Mouse (Mus musculus) ES-E14 (cell line): ENCODE results near the gene Scd1. TPM values are rescaled to one million over a fixed set of nuclear protein-coding genes. Genes with fewer than 3 reads are reported as not detected.

Source experiments
- DNase-seq: peaks from one replicate; pipeline ENCODE4 v3.0.0-alpha.2; 2013; ENCODE audit warnings: low read depth, low spot score
- H3K27ac ChIP-seq: 2 replicates; pipeline ENCODE4 v1.5.1; 2012; ENCODE audit warnings: low read depth, mild to moderate bottlenecking, low read length, moderate library complexity, mixed read lengths; ENCODE audit not compliant: poor library complexity, insufficient read depth, severe bottlenecking
- H3K36me3 ChIP-seq: 2 replicates; pipeline ENCODE4 v1.6.1; 2012; ENCODE audit warnings: mild to moderate bottlenecking, low read length, moderate library complexity, mixed read lengths; ENCODE audit not compliant: control insufficient read depth, poor library complexity, insufficient read depth, severe bottlenecking
- H3K4me1 ChIP-seq, 2 experiments: fragments of 150-350 bp in 1 of 2; sonication (generic) in 1 of 2; 2 replicates each; pipeline ENCODE4 v1.6.1; 2012; ENCODE audit warnings: low read length in 2 of 2, mild to moderate bottlenecking in 1 of 2, mixed read lengths in 1 of 2; ENCODE audit not compliant: control insufficient read depth in 2 of 2, insufficient read depth in 2 of 2, poor library complexity in 1 of 2
- H3K4me3 ChIP-seq, 2 experiments: fragments of 150-350 bp in 1 of 2; sonication (generic) in 1 of 2; 2 replicates each; pipeline ENCODE4 v1.5.1; 2012; ENCODE audit warnings: low read length in 2 of 2, low read depth in 1 of 2, mild to moderate bottlenecking in 1 of 2, mixed read lengths in 1 of 2; ENCODE audit not compliant: insufficient read depth in 1 of 2, poor library complexity in 1 of 2, severe bottlenecking in 1 of 2
- H3K9ac ChIP-seq: 2 replicates; pipeline ENCODE4 v1.6.1; 2012; ENCODE audit warnings: low read depth, mild to moderate bottlenecking, low read length, mixed read lengths; ENCODE audit not compliant: poor library complexity, insufficient read depth, severe bottlenecking
- H3K9me3 ChIP-seq: fragments of 150-350 bp; sonication (generic); 2 replicates; pipeline ENCODE4 v1.6.1; 2012; ENCODE audit warnings: low read depth, mild to moderate bottlenecking, low read length; ENCODE audit not compliant: control insufficient read depth, insufficient read depth
- CHD2 ChIP-seq: IDR thresholded peaks from 2 replicates; pipeline ENCODE4 v1.6.1; 2014; ENCODE audit warnings: mild to moderate bottlenecking, low read depth, low read length, inconsistent platforms
- HCFC1 ChIP-seq: IDR thresholded peaks from 2 replicates; pipeline ENCODE4 v1.6.1; 2012; ENCODE audit warnings: low read length, inconsistent platforms, borderline replicate concordance; ENCODE audit not compliant: insufficient read depth
- MAFK ChIP-seq: IDR thresholded peaks from 2 replicates; pipeline ENCODE4 v1.6.1; 2014; ENCODE audit warnings: mild to moderate bottlenecking, low read depth, low read length, inconsistent platforms; ENCODE audit not compliant: insufficient read depth
- ZC3H11A ChIP-seq: IDR thresholded peaks from 2 replicates; pipeline ENCODE4 v1.6.1; 2012; ENCODE audit warnings: low read depth, mild to moderate bottlenecking, inconsistent platforms, low read length, borderline replicate concordance
- ZNF384 ChIP-seq: IDR thresholded peaks from 2 replicates; pipeline ENCODE4 v1.6.1; 2012; ENCODE audit warnings: low read depth, low read length, inconsistent platforms
- in situ Hi-C, 2 experiments: fragments of 600-800 bp; cut with MboI; formaldehyde crosslinking; loops; one replicate each; pipeline ENCODE4 v1.15.1; 2025; ENCODE audit warnings: low sequenced_read_pairs in 2 of 2, inconsistent platforms in 1 of 2; ENCODE audit not compliant: unreplicated experiment in 2 of 2
- total RNA-seq: library from RNA; depleted of rRNA; stranded (reverse); fragments of 300-350 nt; gene quantifications from 2 replicates; pipeline ENCODE4 v1.2.3, GENCODE M21; 2012

The Scd1 gene
- total RNA-seq, 1 experiment, result 37.2 TPM

GRCm38 (mm10) chr19:44394972-44395371 is 12.7 kb downstream of the Scd1 start:
- in situ Hi-C loops, result no loop called here
- peaks cover 24% of the 10 kb centered on the region for H3K36me3 ChIP-seq

GRCm38 (mm10) chr19:44393962-44394422 is 13.7 kb downstream of the Scd1 start:
- Histone ChIP-seq H3K27ac (no peak overlapping the region), H3K4me1 (peaks cover 2 to 9% of the 10 kb centered on the region in 2 experiments; a peak in 1 of 4 replicates), H3K36me3 (peaks cover 19% of the 10 kb centered on the region), H3K9ac (no peak overlapping the region), H3K4me3 (no peak overlapping the region), H3K9me3 (no peaks in the 10 kb centered on the region)
- DNase-seq, result no peak
- in situ Hi-C loops, result no loop called here
- TF ChIP-seq MAFK, result no peak
- TF ChIP-seq ZC3H11A, result no peak
- TF ChIP-seq ZNF384, result no peak
- no peak for TF ChIP-seq CHD2
- TF ChIP-seq HCFC1, result no peak

More at GRCm38 (mm10) chr19:44394972-44395371, 12.7 kb downstream of the Scd1 start:
- DNase-seq, result no peak
- Histone ChIP-seq H3K27ac (no peak overlapping the region), H3K4me1 (peaks cover 0 to 7% of the 10 kb centered on the region in 2 experiments; a peak in 1 of 4 replicates), H3K9ac (no peak overlapping the region), H3K4me3 (no peak overlapping the region), H3K9me3 (no peaks in the 10 kb centered on the region)
- no peak for TF ChIP-seq ZNF384
- no peak for TF ChIP-seq ZC3H11A
- TF ChIP-seq CHD2, result no peak
- TF ChIP-seq MAFK, result no peak
- no peak for TF ChIP-seq HCFC1

GRCm38 (mm10) chr19:44392339-44393009 is 15.2 kb downstream of the Scd1 start:
- in situ Hi-C loops, result no loop called here
- no peaks in the 10 kb centered on the region for H3K9me3 ChIP-seq
- TF ChIP-seq MAFK, result no peak
- TF ChIP-seq CHD2, result no peak
- TF ChIP-seq ZNF384, result no peak
- TF ChIP-seq HCFC1, result no peak
- TF ChIP-seq ZC3H11A, result no peak
- no peak overlapping the region for H3K4me3 ChIP-seq
- H3K9ac ChIP-seq, result no peak overlapping the region
- no peak overlapping the region for H3K27ac ChIP-seq
- H3K4me1 ChIP-seq, result peaks cover 2 to 11% of the 10 kb centered on the region in 2 experiments; a peak in 1 of 4 replicates
- peaks cover 13% of the 10 kb centered on the region for H3K36me3 ChIP-seq
- no peak for DNase-seq

GRCm38 (mm10) chr19:44391856-44392255 is 15.8 kb downstream of the Scd1 start:
- H3K9me3 ChIP-seq, result no peaks in the 10 kb centered on the region
- in situ Hi-C loops, result no loop called here
- H3K9ac ChIP-seq, result no peak overlapping the region
- no peak for TF ChIP-seq ZC3H11A
- no peak overlapping the region for H3K27ac ChIP-seq
- no peak overlapping the region for H3K4me3 ChIP-seq
- H3K36me3 ChIP-seq, result peaks cover 10% of the 10 kb centered on the region
- H3K4me1 ChIP-seq, result peaks cover 2 to 11% of the 10 kb centered on the region in 2 experiments; a peak in 1 of 4 replicates
- no peak for DNase-seq
